Mouse (Mus musculus) thymus, postnatal 10 days (tissue): Measurements from ENCODE around the gene Zfp618.

ENCODE experiments used
- DNase-seq, 2 experiments: peaks; one replicate each; pipeline ENCODE4 v3.0.0; 2021; ENCODE audit warnings: low spot score in 2 of 2

The Zfp618 gene

DNA sequence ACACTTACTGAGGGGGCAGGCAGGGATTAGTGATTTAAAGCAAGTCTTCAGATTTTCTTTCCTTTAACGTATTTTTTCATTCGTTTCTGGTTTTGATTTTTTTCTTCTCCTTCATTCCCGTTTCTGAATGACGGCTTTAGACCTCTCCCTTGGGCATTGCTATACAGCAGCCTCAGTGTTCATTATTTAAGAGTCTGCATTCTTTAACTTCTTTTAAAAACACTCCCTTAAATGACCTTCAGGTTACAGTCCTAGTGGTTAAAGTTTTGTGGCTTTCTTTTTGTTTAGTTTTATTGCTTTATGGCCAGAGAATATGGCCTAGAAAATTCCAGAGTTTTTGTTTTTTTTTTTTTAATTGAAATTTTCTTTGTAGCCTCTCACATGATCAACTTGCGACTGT is 64.8 kb downstream of the Zfp618 start:
- DNase-seq: no peak

DNA sequence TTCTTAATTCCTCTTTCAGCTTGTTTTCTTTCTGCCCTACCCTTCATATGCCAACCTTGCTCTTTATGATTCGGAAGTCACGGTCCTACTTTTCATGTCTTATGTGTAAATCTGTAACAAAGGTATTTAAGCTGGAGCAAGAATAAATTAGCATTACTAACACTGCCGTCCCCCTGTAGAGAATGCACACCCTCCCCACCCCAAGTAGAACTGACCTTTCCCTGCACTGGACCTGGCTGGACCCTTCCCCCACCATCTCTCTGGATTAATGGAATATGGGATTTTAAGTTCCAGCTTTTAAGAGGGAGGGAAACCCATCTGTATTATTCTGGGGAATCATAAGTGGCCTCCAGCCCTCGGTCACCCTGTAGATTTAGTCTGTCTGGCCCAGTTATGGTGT is 65.9 kb downstream of the Zfp618 start:
- no peak for DNase-seq

DNA sequence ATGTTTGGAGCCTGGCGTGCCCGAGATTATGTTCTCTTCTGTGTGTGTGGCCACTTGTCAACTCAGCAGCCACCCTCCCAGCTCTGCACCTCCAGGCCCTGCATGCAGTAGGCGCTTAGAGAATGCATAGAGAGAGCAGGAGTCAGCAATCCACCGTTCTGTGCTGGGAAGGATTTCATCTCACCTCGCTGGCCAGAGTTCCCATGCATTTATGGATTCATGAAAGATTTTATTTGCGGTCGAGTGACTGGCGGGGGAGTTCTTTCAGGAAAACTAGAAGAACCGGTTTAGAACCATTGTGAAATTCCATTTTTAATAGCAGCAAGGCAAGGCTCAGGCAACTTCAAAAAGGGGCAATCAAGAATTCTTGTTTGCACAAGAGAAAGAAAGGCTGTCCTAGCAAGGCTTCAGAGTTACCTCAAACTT is 67.2 kb downstream of the Zfp618 start:
- no peak for DNase-seq

DNA sequence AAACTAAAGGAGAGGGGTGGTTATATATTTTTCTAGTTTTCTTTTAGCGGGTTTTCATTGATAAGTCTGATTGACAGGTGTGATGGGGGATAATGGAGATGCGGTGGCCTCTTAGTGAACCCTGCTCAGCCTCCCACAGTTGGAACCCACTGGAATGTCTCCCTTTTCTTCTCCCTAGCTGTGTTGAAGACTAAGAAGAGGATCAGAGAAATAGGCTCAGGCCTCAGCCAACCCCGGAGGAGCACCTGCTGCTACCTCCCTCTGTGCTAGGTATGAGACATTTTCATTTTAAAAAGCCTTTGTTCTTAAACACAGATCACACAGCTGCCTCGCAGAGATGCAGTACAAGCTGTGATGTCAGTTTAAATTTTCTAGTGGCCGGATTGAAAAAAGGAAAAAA is 68.4 kb downstream of the Zfp618 start:
- no peak for DNase-seq

DNA sequence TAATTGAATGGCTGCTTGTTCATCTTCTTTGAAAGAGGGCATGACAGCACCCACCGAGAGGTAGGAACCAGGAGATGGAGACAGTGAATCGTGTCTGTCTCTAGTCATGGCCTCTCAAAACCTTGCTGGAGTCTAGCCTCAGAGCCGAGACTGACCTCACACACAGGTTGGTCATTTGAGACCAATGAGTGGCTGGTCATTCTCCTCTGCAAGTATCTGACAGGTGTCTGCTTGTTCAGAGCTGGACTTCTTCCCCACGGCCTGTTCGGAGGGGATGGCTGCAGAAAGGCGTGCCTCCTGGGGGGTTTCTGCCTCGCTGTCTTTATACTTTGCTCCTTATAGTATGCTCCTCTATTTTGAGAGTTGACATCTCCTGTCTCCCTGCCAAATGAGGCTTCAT is 70.6 kb downstream of the Zfp618 start:
- no peak for DNase-seq

DNA sequence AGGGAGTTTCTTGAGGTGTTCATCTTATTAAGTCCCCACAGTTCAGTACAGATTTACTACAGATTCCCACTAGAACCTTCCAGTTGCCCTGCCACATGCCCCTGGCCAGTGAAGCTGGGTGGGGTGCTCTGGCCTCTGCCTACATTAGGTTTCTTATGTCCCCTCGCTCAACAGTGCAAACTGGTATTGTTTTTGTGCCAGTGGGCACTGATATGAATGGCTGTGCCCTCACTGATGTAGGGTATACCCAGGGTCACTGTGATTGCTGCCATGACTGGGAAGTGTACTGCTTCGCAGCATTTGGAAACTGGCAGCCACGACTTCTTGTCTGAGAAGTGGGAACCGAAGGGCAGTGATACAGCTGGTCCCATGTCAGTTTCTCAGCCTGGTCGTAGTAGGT is 71.4 kb downstream of the Zfp618 start:
- no peak for DNase-seq

DNA sequence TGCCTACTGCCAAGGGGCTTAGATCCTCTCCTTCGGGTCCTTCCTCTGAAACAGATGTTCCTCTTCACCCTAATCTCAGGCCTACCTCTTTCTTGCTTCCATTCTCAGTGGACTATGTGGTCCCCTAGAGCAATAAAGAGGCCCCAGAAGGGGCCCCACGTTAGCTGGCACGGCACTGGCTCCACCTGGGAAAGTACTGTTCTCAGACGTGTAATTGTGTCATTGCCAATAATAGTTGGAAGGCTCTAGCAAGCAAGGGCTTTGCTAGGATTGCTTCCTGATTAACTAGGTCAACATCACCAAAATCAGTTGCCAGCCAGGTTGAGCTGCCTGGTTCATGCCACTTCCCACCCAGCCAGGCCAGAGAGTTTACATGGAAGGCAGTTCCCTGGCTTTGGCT is 72.2 kb downstream of the Zfp618 start:
- no peak for DNase-seq

DNA sequence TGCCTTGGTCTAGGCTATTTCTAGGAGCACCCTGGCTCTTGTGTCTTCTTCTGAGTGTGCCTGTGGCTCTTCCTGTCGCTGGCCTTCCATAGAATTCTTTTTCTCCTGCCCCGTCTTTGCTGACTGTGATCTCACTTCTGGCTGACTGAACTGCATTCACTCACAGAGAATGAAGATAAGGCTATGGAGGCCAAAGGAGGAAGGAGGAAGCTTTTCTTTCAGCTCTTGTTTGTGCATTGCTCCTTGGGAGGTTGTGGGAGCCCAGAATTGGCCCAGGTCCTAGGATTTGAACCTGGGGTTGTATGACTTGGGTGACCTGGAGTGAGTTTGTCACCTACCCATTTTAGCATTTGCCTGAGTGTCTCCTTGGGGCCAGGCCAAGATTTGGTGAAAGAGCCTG is 72.9 kb downstream of the Zfp618 start:
- DNase-seq: no peak

DNA sequence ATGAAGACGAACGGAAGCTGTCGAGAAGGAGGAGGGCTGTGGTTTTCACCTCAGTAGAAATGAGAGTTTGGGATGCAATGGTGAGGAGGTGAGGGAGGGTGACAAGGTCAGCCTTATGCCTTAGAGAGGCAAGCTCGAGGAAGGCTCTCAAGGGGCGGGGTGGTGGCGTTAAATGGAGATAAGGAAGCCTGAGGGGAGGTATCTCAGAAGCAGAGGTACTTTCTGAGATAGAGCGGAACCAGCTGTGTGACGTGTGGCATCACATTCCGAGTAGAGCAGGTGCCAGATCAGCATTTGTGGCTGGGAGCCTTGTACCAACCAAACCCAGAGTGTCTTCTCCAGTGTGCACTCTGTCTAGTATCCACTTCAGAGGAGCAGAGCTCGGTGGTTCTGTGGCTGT is 73.6 kb downstream of the Zfp618 start:
- DNase-seq: no peak

DNA sequence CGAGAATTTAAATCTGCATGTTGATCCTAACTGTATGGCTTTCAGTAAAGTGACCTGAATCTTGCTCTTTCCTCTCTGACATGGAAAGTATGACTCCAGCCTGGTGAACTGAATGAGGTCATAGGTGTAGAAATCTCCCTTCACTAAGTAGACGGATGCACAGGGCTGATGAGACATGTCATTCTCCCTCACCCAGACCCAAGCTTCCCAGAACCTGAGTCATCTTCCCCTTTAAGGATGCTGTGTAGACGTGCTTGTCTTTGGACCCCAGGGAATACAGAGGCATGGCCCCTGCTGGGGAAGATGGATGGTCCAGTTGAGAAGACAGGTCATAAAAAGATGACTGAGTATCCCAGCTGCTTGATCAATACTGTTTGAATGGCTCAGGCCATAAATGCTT is 83.2 kb downstream of the Zfp618 start:
- DNase-seq: no peak

DNA sequence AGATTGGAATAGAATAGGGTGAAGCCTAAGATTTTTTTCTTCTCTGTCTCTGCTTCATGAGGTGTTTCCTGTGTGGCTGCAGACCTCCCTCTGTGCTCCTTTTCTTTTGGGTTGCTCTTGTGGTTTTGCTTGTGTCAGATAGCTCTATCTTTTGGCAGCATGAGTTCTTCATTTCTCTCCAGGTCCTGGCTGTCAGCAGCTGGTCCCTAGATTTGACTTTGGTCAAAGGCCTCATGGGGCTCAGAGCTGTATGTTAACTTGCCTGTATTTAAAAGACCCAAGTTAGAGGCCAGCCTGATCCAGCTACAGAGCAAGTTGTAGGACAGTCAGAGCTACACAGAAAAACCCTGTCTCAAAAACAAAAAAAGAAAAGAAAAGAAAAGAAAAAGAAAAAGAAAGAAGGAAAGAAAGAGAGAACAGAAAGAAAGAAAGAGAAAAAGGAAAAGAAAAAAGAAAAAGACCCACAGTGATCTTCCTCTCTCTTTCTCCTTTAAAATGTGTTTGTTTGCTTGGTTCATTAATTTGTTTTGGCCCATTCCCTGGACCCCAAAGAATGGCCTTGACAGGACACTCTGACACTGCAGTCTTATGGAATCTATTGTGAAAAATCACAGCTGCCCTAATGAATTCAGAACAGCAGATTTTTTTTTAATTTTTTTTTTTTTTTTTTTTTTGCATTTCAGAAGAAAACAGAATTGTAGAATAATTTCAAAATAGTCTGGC is 84.4 kb downstream of the Zfp618 start:
- no peak for DNase-seq

DNA sequence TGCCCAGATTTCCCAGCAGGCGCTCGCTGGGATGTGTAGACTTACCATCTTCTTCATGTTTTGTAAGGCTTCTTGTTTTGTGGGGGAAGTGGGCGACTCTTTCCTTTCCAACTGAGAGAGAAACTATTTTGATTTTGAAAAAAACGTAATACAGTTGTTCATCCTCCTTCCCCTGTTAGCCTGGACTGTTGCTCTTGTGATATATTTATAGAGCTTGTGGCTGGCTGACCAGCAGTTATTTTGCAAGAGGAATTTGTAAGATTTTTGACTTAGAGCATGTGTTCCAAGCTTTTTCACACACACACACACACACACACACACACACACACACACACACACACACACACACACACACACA is 84.9 kb downstream of the Zfp618 start:
- no peak for DNase-seq

DNA sequence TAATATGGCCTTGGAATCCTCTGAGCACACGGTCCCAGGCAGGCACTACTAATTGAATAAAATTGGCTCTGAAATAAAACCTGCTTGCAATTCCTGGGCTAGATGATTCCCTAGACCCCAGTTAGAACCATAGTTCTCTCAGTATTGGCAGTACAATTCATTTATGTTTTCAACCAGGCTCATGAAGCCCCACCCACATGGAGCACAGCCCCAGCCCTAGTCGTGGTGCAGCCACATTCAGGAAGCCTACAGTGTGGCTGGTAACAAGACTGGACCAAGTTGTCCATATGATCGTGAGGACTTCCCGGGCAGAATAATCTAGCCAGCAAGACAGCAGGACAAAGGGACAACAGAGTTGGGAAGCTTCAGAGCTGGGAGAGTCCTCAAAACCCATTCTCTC is 85.6 kb downstream of the Zfp618 start:
- no peak for DNase-seq

DNA sequence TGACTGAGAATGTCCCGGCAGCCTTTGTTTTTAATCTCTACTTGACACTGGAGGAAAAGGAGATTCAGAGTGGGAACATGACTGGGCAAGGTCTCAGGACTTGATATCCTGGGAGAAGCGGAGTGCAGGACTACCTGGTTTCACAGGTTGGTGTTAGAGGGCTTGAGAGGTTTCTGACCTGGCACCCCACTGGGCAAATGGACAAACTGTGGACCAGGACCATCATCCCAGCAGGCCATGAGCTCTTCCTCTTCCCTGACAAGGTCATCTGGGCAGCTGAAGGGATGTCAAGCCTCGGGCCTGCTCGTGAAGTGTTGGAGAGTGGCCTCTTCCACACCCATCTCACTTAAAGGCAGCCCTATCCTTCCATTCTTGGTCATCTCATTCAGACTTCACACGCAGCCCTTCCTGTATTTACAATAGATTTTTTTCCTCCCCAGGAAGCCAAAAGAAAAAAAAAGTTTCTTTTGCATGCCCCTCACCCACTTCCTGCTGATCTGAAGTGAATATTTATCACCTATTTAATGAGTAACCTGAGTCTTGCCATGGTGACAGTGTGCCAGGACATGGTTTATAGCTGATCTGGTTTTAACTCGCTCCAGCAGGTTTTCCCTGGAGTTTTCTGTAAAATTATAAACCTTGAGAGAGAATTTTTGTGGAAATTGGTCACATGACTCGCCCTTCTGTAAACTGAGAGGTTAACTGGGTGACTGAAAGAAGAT is 86.7 kb downstream of the Zfp618 start:
- DNase-seq: no peak

DNA sequence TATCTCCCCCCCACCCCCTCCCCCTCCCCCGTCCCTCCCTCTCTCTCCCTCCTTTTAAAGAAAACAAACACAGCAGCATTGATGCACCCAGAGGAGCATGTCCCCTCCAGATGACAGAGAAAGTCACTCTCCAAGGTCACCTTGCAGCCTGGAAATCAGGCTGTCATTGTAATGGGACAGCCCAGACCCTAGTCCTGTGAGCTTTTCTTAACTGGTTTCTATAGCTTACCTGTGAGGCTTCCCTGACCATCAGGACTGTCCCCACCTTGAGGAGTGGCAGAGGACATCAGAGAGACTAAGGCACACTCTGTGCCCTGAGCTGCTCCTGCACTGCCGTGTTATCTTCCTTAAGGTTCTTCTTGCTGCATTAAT is 87.3 kb downstream of the Zfp618 start:
- DNase-seq: no peak

DNA sequence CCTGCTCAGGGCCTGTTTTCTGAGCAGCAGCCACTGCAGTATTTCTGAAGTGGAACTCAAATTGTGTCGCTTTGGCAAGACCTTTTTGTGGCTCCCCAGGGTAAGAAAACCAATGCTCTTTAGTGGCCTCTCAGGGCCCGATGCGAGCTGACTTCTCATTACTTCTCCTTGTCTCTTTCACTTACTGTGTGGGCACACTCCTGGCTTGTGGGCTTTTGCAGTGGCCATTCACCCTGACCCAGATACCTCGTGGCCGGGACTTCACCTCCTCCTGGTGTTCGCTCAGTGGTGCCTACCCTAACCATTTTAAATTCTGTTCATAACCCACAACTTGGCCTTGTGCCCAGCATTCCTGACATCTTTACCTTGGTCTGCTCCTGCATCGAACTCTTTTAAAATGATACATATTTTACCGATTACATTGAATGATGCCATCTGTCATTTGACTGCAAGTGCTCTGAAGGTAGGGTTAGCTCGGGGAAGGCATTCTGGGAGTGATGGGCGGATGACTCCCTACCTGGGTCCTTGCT is 89.9 kb downstream of the Zfp618 start:
- DNase-seq: no peak

DNA sequence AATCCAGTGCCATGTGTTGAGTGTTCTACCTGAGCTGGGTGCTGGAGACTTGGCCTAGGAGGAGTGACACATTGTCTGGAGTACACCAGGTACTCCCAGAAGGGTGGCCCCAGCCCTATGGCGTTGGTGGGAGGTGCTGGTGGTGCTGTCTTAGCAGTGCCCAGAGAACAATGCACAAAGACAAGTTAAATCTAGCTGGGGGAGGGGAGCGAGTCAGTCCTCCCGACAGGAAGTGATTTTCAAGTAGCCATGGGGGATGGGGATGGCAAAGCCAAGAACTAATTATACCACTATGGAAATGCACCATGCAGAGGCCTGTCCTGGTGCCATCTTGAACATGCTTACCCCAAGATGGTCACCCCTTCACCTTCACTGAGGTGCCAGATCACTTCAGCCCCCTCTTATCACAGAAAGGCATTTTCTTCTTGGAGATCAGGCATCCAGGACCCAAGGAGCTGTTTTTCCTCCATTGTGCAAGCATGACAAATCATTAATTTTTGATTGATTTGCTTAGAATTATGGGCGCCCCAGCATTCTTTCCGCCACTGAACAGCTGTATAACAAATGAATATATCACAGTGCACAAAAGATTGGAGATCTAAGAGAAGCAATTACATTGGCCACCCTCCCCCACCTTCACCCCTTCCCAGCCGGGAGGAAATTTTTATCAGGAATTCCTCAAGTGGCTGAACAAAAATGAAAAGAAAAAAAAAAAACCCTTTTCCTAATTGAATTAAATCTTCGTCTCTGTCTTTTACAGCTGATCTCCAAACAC is 91.5 kb downstream of the Zfp618 start:
- no peak for DNase-seq

DNA sequence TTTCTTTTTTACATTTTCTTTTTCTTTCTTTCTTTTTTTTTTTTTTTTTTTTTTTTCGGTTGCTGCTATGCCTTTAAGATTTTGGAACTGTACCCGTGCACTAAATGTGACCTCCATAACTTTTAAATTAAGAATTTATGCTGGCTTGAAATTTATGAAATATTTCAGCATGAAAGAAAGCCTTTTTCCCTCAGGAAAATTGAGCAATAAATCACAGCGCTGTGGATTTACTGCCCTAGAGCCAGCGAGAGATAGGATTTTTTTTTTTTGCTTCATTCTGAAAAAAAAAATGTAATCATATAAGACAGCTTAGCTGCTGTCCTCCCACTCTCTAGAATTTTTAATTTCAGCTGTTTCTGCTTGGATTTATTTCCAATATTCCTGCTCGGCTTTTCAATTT is 92.2 kb downstream of the Zfp618 start:
- no peak for DNase-seq

DNA sequence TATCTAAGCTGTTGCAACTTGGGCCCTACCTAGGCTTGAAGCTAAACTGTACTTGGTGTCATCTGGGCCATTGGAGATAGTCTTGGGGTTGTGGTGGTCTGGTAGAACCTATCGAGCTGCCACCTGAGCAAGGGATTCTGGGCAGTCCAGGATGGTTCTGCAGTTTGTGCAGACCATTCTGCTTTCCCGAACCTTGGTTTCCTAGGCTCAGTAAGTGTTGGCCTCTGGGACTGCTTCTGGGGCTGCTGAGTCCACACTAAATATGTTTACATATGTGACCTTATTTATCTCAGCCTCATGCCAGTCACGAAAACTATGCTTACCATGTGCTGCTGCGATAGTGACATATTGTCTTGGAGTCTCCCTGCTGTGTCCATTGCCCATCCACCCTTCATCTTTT is 93.3 kb downstream of the Zfp618 start:
- no peak for DNase-seq

DNA sequence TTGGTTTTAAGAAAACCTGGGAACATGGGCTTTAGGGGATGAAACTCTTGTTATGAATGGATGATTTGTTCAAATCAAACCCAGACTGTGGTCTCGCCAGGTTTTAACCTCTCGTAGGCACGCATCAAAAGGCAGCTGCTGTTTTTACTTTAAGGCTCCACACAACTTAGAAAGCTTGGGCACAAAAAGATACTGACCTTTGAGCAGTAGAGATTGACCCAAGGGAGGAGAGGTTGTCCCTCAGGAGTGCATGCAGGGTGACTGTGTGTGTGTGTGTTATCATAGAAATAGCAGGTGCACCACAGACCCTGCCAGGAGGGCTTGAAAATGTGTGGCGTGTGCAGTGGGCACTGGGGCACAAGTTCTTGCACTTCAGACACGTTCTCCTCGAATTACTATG is 95.0 kb downstream of the Zfp618 start:
- DNase-seq: no peak

DNA sequence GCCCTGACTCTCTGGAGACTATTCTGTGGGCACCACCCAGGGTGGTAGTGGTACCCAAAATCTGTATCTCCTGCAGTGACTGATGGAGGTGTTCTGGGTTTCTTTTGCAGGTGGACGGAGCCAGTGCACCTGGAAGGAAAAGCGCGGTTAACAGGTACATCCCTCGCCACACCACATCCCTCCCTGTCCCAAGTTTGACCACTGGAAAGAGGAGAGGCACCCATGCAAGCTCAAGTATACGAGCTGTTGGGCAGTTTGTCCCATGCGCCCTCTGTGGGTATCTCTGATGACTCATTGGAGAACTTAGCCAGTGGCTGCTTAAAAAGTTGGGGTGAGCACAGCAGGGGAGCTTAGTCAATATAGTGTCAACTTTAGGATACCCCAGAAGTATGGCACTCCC is 96.0 kb downstream of the Zfp618 start:
- no peak for DNase-seq

DNA sequence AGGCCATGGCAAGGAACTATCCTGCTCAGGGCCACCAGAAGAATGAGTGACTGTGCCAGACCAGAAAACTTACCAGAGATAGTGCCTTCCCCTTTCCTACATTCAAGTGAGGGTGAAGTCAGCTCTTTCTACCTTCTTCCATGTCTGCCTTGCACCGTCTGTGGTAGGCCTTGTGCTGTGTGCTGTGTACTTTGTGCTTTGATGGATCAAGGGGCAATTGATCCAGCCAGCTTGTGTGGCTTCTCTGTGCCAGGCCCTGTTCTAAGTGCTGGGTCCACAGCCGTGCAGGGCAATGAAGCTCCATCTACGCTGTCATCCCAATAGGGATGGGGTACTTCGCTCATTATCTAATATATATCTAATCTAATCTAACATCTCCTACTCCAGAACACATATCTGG is 98.0 kb downstream of the Zfp618 start:
- no peak for DNase-seq

DNA sequence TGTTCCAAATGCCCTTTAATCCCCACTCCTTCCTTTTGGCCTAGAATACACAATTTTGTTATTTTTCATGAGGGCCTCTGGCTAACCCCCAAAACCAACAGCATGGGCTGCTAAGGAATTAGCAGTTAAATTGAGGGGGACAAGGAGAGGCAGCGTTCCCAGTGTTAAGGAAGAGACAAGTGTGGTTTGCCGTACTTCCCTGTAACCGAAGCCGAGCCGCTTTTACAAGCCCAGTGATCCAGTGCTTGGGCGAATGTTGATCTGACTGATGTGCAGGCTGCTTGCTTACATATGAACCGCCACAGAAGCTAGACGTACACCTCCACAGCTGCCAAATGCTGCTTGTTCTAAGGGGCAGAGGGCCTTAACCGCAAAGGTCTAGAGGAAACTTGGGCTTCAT is 99.5 kb downstream of the Zfp618 start:
- DNase-seq: no peak
